Mouse (Mus musculus) layer of hippocampus, adult 8-10 months (tissue): ENCODE measurements around the gene Pimreg. TPM values are rescaled to one million over a fixed set of nuclear protein-coding genes. Genes with fewer than 3 reads are reported as not detected.

Source experiments
- DNase-seq, 2 experiments: peaks; one replicate each; pipeline ENCODE4 v3.0.0; 2022; ENCODE audit warnings: low spot score in 2 of 2
- total RNA-seq, 4 experiments: library from RNA; stranded (reverse); gene quantifications; 2 replicates each; pipeline ENCODE4 v1.2.4; 2022

The Pimreg gene
- total RNA-seq, 4 experiments from 2014 or later, result 0.58 to 0.77 TPM; not detected in 2

DNA sequence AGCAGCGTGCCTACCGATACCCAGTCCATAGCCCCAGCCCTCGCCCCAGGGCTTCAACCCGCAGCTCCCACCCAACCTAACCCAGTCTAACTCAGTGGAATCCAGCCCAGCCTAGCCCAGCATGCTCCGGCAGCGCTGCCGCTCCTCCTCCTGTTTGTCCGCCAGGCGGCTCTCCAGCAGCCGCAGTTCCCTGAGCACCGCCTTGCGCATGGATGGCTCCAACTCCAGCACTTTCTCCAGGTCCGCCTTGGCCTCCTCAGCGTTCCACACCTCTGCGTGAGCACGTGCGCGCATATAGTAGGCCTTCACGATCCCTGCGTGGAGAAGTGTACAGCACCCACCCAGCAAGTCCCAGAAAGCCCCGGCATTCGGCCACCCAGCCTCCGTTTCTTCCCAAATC lies 12.7 kb upstream of the Pimreg start:
- no peak for DNase-seq

DNA sequence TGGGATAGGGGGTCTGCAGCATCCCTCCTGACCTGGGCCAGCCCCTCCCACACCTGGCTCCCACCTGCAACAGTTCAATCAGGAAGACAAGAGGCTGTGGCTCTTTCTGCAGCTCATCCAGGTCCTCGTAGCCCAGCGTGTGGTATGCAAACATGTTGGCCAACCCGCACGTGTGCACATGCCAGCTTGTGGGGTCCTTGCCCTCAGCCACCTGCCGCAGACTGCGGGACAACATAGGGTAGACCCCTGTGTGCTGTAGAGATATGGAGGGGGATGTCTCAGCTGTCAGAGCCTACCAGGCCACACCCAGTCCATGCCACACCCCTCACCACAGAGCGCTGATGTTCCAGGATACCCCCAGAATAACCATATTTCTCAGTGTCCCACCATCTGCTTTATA lies 10.5 kb upstream of the Pimreg start:
- DNase-seq, result no peak

DNA sequence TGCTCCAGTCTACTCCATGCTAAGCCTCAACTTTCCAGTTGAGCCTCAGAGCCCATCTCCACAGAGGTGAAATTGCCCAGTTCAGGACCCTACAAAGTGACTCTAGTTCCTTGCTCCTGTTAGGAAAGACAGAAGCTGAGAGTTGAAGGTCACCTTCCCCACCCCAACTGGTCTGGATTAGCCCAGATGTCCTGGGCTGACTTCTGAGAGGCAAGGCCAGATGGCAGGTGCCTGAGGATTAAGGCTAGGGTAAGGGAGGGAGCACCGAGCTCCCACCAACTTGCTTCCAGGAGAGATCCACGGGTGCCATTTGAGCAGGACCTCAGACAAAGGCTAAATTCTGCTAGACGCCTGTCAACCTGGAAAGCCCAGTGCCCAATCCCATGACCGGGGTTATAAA lies 9.7 kb upstream of the Pimreg start:
- no peak for DNase-seq

DNA sequence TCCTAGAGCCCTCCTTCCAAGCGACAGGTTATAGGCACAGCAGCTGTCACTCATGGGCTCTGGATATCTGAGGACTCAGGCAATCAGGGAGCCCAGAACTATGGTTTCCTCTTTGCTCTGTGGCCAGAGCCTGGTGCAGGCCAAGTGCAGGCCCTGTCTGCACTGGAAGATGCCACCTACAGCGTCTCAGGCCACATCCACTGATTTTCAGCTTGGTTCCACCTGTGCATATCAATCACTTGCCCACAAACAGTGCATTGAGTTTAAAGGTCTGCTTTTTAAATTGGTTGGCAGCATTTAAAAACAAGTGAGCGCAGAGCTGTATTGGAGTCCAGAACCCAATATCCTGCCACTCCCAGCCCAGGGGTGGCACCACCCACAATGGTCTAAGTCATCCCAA lies 9.2 kb upstream of the Pimreg start:
- DNase-seq, result no peak

DNA sequence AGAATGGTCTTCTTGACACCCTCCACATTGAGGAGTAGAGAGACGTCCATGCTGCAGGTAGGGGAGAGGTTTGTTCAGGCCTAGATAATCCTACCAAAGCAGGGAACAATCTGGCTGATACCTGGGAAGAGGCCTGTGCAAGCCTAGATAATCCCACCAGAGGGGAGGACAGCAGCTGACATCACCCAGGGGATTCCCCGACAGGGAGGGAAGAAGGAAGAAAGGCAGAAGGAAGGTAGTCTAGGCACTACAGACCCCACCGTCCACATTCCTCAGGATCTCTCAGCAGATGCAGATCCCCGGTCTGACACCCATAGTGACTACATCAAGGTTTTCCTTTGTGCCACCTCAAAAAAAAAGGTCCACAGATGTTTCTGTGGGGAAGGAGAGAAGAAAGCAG lies 4.4 kb upstream of the Pimreg start, which contains the start of gene Aipl1:
Aipl1 (minus strand) TSS at position 101 of the 400 bp plus-strand sequence.
- DNase-seq, result no peak

DNA sequence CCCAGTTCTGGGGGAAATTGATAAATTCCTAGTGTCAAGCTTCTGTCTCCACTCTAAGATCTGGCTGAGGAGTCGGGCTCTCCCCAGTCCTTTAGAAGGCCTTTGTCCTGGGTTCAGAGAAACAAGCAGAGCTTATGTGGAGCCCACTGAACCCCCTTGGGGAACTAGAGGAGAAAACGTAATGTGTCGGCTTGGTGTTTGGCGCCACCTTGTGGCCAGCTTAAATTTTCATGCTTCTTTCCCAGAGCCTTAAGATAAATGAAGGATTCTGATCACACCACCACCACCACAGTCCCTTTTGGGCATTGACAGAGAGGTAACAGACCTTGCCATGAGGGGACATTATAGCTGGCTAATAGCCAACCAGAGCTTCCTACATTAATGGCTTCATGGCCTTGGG lies 3.8 kb upstream of the Pimreg start:
- peak; percentile 56 to 84 for DNase-seq

DNA sequence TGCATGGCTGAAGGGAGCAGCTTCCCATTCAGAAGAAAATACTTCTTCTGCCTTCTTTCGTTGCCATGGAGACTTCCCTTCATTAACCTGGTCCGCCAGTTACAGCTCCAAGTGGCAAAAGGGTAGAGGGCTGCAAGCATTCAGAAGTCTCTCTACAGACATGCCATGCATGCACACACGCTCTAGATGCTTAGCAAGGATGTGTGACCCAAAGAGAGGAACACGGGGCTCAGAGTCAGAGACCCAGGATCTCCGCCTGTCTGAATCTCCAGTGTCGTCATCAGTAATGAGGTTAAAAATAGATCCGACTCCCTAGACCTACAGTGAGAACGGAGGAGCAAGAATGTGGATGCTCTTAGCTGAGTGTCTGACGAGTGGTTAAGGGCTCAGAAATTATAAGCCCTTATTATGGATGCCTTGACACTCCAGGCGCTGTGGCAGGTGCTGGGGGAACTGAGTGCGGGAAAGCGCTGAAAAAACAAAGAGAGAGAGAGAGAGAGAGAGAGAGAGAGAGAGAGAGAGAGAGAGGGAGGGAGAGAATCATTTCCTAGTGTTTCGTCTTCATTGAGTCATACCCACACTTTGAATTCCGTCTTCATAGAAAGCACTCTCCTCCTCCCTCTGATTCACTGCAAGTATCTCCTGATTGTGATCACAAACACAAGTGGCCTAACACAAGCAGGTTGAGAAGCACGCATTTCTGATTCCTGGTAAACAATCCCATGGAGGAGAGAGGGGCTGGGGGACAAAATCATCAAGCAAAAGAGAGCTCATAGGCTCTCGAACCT lies 2.0 kb upstream of the Pimreg start:
- DNase-seq, result no peak

DNA sequence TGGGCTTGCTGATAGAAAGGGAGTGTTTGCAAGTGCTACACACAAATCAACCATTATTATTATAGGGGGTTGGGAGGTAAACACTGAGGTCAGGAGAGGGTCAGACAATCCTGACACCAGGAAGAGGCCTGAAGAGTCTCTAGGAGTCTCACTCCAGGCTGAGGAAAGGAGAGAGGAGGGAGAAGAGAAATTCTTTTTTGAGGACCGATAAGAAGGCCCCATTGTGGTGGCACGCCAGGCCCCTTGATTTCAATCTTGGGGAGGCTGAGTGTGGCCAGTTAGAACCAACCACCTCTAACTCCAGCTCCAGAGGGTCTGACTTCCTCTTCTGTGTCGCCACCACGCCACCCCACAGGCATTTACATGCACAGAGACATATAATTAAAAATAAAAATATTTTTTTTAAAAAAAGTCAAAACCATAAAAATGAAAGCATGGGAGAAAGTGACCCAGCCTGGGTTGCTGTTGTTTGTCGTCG lies 503 bp upstream of the Pimreg start:
- DNase-seq, result no peak

DNA sequence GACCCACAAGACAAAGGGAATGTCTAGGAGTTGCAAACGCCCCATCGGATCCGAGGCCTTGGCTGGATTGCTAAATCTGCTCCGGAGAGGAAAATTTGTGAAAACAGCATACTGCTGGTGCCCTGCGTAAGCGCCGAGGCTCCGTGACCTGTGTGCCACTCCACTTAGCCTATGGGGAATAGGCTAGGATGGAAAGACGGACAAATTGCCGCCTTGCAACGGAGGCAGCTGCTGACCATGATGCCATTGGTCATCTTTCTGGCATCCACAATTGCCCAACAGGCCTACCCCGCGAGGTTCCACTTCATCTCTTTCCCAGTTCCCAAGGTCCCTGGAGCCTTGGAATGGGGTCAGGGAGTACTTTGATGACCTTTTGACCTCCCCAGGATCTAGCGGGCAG lies 799 bp downstream of the Pimreg start:
- no peak for DNase-seq

DNA sequence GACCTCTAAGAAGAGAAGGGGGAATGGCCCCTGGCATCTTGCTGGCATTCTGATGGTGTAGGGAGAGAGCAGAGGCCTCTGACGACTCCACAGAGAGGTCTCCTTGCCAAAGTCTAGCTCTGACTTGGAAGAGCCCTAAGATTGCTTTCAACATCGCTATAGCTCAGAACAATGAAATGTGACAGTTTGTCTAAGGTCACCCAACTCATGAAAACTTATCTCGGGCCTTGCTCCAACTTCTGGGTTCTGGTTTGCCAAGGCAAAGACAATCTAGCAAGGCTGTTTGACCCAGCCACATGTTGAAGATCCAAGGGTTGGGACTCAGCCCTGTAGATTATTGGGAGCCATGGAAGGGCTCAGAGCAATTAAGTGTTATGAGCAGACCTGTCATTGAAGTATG lies 2.4 kb downstream of the Pimreg start:
- DNase-seq, result no peak

DNA sequence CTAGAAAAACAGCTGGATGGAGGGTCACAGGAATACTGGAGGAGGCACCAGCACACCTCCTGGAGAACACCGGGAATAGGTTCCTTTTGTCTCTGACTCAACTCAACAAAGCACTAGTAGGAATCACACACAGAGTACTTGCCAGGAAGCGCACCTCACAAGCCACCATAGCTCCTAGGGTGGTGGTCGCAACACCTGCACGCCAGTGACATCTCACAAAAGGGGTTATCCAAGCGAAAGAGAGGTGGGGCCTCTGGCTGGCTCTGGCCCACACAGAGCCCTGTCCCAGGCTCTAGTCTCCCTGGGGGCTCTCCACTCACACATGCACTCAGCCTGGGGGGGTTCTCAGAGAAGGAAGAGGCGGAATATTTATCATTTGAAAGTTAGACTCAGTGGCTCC lies 6.9 kb downstream of the Pimreg start:
- no peak for DNase-seq

DNA sequence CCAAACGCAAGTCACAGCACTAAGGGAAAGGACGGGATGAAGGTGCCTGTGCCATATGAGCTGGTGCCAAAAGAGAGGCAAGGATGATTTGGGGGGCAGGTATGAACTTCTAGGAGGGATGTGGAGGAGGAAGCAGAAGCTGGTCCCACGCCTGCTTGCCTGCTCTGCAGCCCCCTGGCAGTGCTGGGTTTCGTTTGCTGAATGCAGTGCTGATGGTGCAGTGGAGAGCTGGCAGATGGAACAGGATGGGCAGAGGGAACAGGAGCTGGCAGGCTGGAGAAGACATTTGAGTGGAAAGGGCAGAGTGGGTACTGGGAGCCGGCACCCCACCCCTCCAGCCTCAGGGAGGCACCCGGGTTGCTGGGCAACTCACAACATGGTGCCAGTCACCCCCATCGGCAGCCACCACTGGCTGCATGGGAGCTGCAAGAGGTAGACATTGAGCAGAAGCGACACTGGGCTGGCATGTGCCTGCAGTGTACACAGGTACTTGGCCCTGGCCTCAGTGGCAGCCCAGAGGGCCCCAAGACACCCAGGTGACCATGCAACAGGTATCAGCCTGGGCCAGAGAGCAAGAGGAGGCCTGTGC lies 7.4 kb downstream of the Pimreg start:
- DNase-seq, result no peak

DNA sequence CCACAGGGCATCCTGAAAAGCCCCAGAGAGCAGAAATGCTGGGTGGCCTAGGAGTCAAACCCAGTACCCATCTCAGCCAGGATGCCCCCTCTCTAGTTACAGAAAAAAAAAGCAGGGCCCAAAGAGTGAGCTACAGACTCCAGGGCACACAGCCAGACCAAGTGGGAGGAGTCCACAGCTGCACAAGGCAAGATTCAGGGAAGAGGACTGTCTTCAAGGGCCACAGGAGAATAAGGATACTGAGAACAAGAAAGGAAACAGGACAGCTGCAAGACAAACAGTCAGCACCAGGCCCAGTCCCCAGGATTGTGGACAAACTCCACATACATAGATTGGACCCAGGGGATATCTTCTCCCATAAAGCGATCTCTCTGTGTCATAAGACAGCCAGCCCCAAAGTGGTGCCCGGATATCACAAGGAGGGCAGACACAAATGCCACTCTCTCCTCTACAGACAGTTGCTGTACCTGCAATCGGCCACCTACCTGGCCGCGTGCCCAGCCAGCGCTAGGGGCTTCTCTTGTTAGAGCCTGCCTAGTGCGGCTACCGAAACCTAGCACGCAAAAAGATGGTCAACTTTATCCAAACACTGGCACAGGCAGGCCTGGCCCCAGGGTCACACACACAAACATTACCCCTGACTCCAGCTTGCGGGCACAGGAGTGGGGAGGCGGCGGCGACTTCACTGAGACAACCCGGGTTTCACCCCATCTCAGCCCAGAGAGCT lies 8.5 kb downstream of the Pimreg start:
- no peak for DNase-seq

DNA sequence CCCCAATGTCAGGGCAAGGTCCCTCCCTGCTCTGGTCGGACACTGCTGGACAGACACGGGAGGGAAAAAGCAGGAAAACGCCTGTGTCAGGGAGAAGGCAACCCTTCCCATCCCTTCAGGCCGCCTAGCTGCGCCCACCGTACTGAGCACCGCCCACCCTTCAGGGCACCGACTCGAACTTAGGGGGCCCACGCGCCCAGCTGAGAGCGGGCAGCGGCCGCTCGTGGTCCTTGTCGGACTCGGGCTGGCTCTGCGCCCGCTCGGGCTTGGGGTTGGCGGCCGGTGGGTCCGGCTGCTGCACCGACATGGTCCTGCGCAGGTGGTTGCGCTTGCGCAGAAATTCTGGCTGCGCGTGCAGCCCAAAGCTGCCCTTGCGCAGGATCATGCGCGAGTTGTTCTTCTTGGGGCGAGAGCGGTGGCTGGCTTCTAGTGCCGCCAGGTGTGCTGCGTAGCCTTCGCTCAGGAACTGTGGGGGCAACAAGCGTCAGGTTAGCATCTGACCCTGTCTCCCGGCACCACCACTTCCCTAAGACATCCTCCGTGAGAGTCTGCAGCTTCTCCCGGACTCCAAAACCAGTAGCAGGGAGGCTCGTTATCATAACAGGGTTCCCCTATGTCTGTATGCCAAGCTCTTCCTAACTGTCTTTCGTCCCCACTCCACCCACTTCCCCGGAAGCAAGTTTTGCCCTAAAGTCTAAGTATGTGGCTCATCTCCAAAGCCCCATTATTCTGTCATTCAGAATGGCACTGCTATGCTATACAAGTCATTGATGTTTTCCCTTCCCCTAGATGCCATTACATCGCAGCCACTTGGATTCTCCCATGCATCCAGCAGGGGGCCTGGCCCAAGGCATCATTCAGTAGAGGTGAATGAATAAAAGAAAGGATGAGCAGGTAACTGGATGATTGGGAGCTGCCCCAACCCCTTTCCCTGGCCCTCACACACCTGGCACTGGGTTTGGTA lies 9.3 kb downstream of the Pimreg start:
- peak in 1 of 2 experiments; percentile 60 for DNase-seq

DNA sequence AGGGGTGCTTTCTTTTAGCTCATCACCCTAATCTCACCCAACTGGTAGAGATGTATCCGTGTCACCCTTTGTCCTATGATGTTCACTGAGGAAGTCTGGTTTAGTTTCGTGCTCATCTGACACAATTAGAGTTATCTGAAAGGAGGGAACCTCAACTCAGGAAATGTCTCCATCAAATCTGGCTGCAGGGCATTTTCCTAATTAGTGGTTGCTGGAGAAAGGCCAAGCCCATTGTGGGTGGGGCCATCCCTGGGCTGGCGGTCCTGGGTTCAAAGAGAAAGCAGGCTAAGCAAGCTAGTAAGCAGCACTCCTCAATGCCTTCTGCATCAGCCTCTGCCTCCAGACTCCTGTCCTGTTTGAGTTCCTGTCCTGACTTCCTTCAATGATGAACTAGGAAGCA lies 10.4 kb downstream of the Pimreg start:
- DNase-seq, result no peak

DNA sequence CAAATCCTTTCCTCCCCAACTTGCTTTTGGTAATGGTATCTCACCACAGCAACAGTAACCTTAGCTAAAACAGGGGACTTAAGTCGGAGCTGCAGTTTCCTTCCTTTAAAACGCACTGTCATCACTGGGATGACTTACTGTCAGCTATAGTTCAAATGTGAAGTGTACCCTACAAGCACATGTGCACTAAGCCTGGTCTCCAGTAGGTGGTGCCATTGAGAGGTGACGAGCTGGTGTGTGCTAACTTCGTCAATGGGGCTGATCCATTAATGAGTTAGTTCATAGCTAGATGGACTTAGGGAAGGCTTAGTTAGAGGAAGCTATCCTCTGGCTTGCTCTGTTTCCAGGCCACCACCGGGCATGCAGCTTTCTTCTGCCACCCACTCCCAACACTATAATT lies 10.8 kb downstream of the Pimreg start:
- peak; percentile 66 to 84 for DNase-seq

DNA sequence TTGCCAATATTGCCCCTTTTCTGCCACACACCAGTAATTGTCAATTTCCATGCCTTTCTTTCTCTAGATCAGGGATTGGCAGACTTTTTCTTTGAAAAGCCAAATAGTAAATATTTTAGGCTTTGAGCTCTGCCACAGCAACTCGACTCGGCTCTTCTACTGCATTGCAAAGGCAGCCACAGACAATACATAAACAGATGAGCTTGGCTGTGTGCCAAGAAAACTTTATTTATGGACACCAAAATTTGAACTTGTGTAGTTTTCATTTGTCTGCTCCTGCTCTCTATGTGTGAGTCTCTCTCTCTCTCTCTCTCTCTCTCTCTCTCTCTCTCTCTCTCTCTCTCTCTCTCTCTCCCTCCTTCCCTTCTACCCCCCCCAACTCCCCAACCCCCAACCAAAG lies 13.3 kb downstream of the Pimreg start:
- no peak for DNase-seq

DNA sequence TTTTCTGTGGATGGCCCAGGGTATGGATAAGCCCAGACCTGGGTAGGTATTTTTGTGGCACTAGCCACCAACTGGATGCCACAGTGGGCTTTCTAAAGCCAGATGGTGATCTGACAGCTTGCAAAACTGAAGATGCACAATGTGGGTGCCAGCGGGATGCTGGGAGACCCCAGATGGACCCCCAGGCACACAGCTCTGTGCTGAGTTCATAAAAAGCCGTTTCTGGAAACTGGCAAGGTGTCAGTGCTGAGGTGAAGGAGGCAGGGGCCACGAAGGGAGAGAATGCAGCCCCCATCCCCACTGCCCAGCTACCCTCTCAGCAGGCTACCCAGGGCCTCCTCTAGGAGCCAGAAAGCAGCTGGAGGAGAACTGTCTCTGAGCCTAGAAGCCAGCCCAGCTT lies 15.3 kb downstream of the Pimreg start:
- no peak for DNase-seq

DNA sequence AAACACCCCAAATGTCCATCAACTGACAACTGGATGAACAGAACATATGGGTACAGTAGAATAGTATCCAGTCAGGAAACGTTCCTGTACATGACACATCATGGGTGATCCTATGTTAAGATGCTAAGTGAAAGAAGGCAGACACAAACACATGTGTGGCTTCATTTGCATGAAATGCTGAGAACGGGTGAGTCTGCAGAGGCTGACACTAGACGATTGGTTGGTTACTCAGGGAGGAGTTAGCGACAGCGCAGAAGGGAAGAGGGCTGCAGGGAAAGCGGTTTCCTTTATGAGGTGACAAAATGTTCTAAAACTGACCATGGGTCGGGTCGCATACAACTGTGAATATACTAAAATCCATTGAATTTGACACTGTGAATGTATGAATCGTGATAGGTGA lies 18.6 kb downstream of the Pimreg start:
- no peak for DNase-seq

DNA sequence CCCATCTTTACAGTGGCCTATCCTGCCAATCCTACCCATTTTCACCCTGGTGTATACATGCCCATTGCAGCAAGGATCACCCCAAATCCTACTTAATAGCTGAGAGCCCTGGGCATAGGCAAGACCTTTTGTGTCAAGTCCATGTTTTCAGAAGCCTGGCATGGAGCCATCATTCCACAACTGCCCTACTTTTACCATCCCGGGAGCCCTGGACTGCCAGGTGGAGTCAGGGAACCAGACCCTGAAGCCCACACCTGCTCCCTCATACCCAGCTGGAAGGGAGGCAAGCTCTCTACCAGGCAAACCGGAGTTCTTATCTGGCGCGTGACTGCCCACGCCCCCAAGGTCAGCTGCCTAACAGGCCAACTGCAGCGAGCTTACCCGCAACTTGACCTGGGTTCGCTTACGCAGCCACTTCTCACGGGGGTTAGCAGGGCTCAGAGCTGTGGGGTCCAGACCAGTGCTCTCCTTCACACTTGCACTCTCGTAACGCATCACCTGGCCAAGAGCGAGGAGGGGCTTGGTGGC lies 19.3 kb downstream of the Pimreg start:
- no peak for DNase-seq

DNA sequence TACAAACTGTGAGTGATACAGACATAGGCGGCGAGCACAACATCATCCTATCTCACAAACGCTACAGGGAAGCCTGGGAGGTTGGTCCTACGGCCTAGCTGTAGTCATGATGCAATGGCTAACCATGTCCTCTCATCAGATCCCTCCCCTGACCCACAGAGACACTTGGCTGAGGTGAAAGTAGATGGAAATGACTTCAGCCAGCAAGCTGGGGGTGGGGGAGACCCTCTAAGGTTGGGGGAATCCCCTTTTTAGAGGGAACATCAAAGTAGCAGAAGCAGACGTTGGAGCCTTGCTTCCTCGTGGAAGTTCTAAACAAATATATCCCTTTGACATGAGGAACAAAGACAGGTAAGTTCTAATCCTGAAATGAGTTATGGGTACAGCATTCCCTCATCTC lies 22.6 kb downstream of the Pimreg start:
- DNase-seq, result no peak
